Mouse (Mus musculus) stomach, embryonic 16.5 days (tissue): ENCODE data around the gene Gnl1. TPM values are rescaled to one million over a fixed set of nuclear protein-coding genes. Genes with fewer than 3 reads are reported as not detected.

Source experiments
- ATAC-seq: fragments of 200-750 bp; cut with Nextera tagmentation; 2 replicates; pipeline ENCODE4 v1.8.0; 2017; ENCODE audit warnings: moderate number of reproducible peaks, moderate TSS enrichment; ENCODE audit not compliant: insufficient read depth, low FRiP score
- H3K27ac ChIP-seq: fragments of 300-500 bp; sonication (generic); 2 replicates; pipeline ENCODE4 v1.5.1; 2014; ENCODE audit warnings: low read length
- H3K27me3 ChIP-seq: fragments of 300-500 bp; sonication (generic); 2 replicates; pipeline ENCODE4 v1.6.1; 2014; ENCODE audit warnings: low read length, control low read depth, mixed read lengths; ENCODE audit not compliant: control insufficient read depth, insufficient read depth
- H3K36me3 ChIP-seq: fragments of 300-500 bp; sonication (generic); 2 replicates; pipeline ENCODE4 v1.6.1; 2014; ENCODE audit warnings: low read length; ENCODE audit not compliant: control insufficient read depth, insufficient read depth
- H3K4me1 ChIP-seq: fragments of 300-500 bp; sonication (generic); 2 replicates; pipeline ENCODE4 v1.6.1; 2014; ENCODE audit warnings: low read length, control low read depth, mixed read lengths; ENCODE audit not compliant: control insufficient read depth, insufficient read depth
- H3K4me2 ChIP-seq: fragments of 300-500 bp; sonication (generic); 2 replicates; pipeline ENCODE4 v1.6.1; 2014; ENCODE audit warnings: low read depth, low read length, mixed read lengths
- H3K4me3 ChIP-seq: fragments of 300-500 bp; sonication (generic); replicated peaks from 2 replicates; pipeline ENCODE4 v1.5.1; 2014; ENCODE audit warnings: mild to moderate bottlenecking, low read length
- H3K9ac ChIP-seq: fragments of 300-500 bp; sonication (generic); 2 replicates; pipeline ENCODE4 v1.6.1; 2014; ENCODE audit warnings: low read length
- H3K9me3 ChIP-seq: fragments of 300-500 bp; sonication (generic); replicated peaks from 2 replicates; pipeline ENCODE4 v1.6.1; 2016; ENCODE audit warnings: low read length, control low read depth; ENCODE audit not compliant: control insufficient read depth
- WGBS: fragments of 180-500 bp; shearing (Covaris S2); extraction: QIAGEN DNeasy Blood & Tissue Kit; methylation state at CpG from one replicate; pipeline ENCODE4 v1.1.7; 2014; 5-methylcytosine and 5-hydroxymethylcytosine counted together
- polyA plus RNA-seq: library from polyadenylated mRNA; unstranded; fragments of >200 nt; fragmentation: Nextera tagmentation; extraction: Ambion mirVana; gene quantifications from 2 replicates; pipeline ENCODE4 v1.2.1, GENCODE M21; 2015

Gnl1 gene
- polyA plus RNA-seq, 1 experiment from 2014 or later = 45.0 TPM

GRCm38 (mm10) chr17:35954665-35955064, 25.0 kb upstream of the Gnl1 start:
- peaks cover 13% of the 10 kb centered on the region; the same call in 1 of the 2 replicates for H3K36me3 ChIP-seq
- H3K27ac ChIP-seq = no peak overlapping the region
- H3K9ac ChIP-seq = no peak overlapping the region
- no peaks in the 10 kb centered on the region for H3K27me3 ChIP-seq
- H3K4me3 ChIP-seq = no peak overlapping the region
- no peaks in the 10 kb centered on the region for H3K9me3 ChIP-seq
- WGBS = 72% methylated on average over 8 of the region's 8 CpGs
- no peaks in the 10 kb centered on the region for H3K4me1 ChIP-seq
- no peak overlapping the region for H3K4me2 ChIP-seq
- no peak for ATAC-seq

GRCm38 (mm10) chr17:35958533-35959223, 21.0 kb upstream of the Gnl1 start:
- H3K4me1 ChIP-seq = no peaks in the 10 kb centered on the region
- WGBS = 95% methylated on average over 15 of the region's 15 CpGs
- H3K9me3 ChIP-seq = no peaks in the 10 kb centered on the region
- H3K36me3 ChIP-seq = peaks cover 35% of the 10 kb centered on the region
- H3K4me3 ChIP-seq = no peak overlapping the region
- H3K27ac ChIP-seq = no peak overlapping the region
- no peak overlapping the region for H3K9ac ChIP-seq
- no peak overlapping the region for H3K4me2 ChIP-seq
- ATAC-seq = no peak
- H3K27me3 ChIP-seq = no peaks in the 10 kb centered on the region

GRCm38 (mm10) chr17:35963279-35963678, 16.4 kb upstream of the Gnl1 start:
- Histone ChIP-seq H3K9me3 (no peaks in the 10 kb centered on the region), H3K9ac (no peak overlapping the region), H3K4me1 (no peaks in the 10 kb centered on the region), H3K27ac (no peak overlapping the region), H3K27me3 (no peaks in the 10 kb centered on the region), H3K4me3 (no peak overlapping the region), H3K36me3 (peaks cover 26% of the 10 kb centered on the region), H3K4me2 (no peak overlapping the region)
- WGBS = 90% methylated on average over 10 of the region's 10 CpGs
- no peak for ATAC-seq

GRCm38 (mm10) chr17:35967621-35968020, 12.0 kb upstream of the Gnl1 start:
- peaks cover 14% of the 10 kb centered on the region for H3K4me1 ChIP-seq
- H3K36me3 ChIP-seq = peaks cover 12% of the 10 kb centered on the region; the same call in 1 of the 2 replicates
- no peak overlapping the region for H3K4me3 ChIP-seq
- 93% methylated on average over 2 of the region's 2 CpGs for WGBS
- no peaks in the 10 kb centered on the region for H3K27me3 ChIP-seq
- no peak for ATAC-seq
- no peak overlapping the region for H3K9ac ChIP-seq
- no peak overlapping the region for H3K27ac ChIP-seq
- no peaks in the 10 kb centered on the region for H3K9me3 ChIP-seq
- no peak overlapping the region for H3K4me2 ChIP-seq

GRCm38 (mm10) chr17:35969418-35970389, 9.9 kb upstream of the Gnl1 start, which contains the start of gene Abcf1:
Gene Abcf1 (minus strand): TSS chr17:35969761.
- ATAC-seq = peak; percentile 99
- H3K36me3 ChIP-seq = no peaks in the 10 kb centered on the region
- H3K9me3 ChIP-seq = no peaks in the 10 kb centered on the region
- peak within 1 kb of the TSS; percentile 82 for H3K27ac ChIP-seq
- WGBS = under 1% methylated on average over 68 of the region's 68 CpGs
- peaks cover 14% of the 10 kb centered on the region for H3K4me1 ChIP-seq
- H3K9ac ChIP-seq = peak within 1 kb of the TSS; percentile 86
- peak within 1 kb of the TSS; percentile 75 for H3K4me3 ChIP-seq
- H3K4me2 ChIP-seq = peak within 1 kb of the TSS; percentile 72
- H3K27me3 ChIP-seq = no peaks in the 10 kb centered on the region

- 73% methylated on average over 1 of the region's 1 CpGs for WGBS
- H3K36me3 ChIP-seq = no peaks in the 10 kb centered on the region
- no peak for ATAC-seq
- H3K27me3 ChIP-seq = no peaks in the 10 kb centered on the region
- no peak overlapping the region for H3K27ac ChIP-seq
- H3K4me2 ChIP-seq = no peak overlapping the region
- no peak overlapping the region for H3K9ac ChIP-seq
- H3K9me3 ChIP-seq = no peaks in the 10 kb centered on the region
- no peak overlapping the region for H3K4me3 ChIP-seq
- H3K4me1 ChIP-seq = peaks cover 14% of the 10 kb centered on the region
Measured at GRCm38 (mm10) chr17:35972131-35972530, 7.5 kb upstream of the Gnl1 start.

GRCm38 (mm10) chr17:35978811-35979400, 745 bp upstream of the Gnl1 start:
- Histone ChIP-seq H3K4me1 (peaks cover 18% of the 10 kb centered on the region), H3K27me3 (no peaks in the 10 kb centered on the region), H3K9me3 (no peaks in the 10 kb centered on the region), H3K4me3 (peak overlapping the region; percentile 99), H3K4me2 (peak overlapping the region; percentile 89), H3K36me3 (peaks cover 5% of the 10 kb centered on the region; the same call in 1 of the 2 replicates), H3K9ac (peak overlapping the region; percentile 91), H3K27ac (peak overlapping the region; percentile 96)
- WGBS = under 1% methylated on average over 41 of the region's 41 CpGs
- peak; percentile 63 for ATAC-seq

GRCm38 (mm10) chr17:35980363-35980754, 708 bp downstream of the Gnl1 start:
- Histone ChIP-seq H3K4me2 (peak overlapping the region; percentile 89), H3K36me3 (peaks cover 7% of the 10 kb centered on the region; the same call in 1 of the 2 replicates), H3K9ac (peak overlapping the region; percentile 91), H3K9me3 (no peaks in the 10 kb centered on the region), H3K4me1 (peaks cover 18% of the 10 kb centered on the region), H3K27ac (peak overlapping the region; percentile 96), H3K27me3 (no peaks in the 10 kb centered on the region), H3K4me3 (peak overlapping the region; percentile 99)
- peak; percentile 47 for ATAC-seq
- 0% methylated on average over 29 of the region's 29 CpGs for WGBS
